Mouse (Mus musculus): Measurements from ENCODE around the gene Ugt1a1. TPM values are rescaled to one million over a fixed set of nuclear protein-coding genes. Genes with fewer than 3 reads are reported as not detected.
"Not testable (repeated sequence)": the region's sequence is repeated elsewhere in the genome, so short reads cannot be mapped to it uniquely, and the experiment has no call there.

The Ugt1a1 gene
- total RNA-seq, 4 experiments from 2014 or later, result not detected

DNA sequence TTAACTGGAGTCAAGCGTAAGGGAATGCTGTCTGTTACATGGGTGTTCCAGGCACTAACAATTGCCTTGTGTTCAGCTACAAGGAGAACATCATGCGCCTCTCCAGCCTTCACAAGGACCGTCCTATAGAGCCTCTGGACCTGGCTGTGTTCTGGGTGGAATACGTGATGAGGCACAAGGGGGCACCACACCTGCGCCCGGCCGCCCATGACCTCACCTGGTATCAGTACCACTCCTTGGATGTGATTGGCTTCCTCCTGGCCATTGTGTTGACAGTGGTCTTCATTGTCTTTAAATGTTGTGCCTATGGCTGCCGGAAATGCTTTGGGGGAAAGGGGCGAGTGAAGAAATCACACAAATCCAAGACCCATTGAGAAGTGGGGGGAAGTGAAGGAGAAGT, 6.3 kb downstream of the Ugt1a1 start:
- peak in 1 of 2 experiments; percentile 9 for DNase-seq (ENCODE audit: low spot score in 2 of 2)

DNA sequence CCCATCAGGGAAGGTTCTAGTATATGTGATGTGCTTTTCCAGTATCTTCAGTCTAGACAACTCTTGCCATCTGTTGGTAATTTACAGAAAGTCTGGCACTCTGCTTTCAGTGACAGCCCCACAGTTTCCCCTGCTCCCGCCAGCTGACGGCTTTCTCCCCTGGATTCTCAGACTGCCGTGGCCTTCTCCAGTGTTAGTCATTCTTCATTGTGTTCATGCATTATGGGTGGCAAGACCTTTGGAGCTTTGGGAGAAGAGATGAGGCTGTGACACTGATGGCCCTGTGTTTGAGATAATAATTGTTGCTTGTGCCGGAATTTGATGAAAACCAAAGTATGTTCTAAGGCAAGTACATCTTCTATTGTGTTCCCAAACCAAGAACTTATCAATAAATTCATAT, 6.8 kb downstream of the Ugt1a1 start:
- no peak for DNase-seq (ENCODE audit: low spot score in 2 of 2)

GRCm38 (mm10) chr1:88219054-88219453, 7.3 kb downstream of the Ugt1a1 start:
- no peak for DNase-seq (ENCODE audit: low spot score in 2 of 2)

DNA sequence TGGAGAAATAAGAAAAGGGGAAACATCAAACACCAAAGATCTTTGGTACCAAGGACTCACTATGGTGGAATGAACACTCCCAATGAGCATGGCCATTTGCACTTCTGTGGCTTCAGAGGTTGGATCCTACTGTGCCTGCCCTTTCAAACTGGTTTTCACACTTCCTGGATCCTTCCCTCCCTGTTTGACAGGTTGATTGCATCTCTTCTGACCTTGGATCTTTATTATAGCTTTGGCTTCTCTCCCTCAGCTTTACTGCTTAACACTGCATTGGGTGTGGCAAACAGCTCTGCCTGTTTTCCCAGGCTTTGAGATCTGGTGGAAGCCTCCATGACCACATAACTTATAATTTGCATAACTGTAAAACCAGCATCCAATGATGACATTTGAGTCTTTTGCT, 8.6 kb downstream of the Ugt1a1 start:
- DNase-seq (ENCODE audit: low spot score in 2 of 2), result no peak

DNA sequence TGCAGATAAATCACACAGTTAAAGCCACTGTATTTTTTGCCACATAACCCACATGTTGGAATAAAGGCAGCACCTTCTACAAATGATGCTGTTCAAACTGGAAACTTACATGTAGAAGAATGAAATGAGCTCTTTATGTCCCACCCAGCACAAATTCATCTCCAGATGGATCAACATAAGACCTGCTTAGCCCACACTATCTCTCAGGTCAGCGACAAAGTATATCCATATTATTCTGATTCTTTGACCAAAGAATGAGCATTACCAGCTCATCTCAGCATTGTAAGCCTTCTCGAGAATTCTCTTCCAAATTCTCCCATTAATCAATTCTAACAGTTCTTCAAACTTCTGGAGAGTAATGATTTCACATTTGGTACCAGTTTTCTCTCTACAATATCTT, 10.5 kb downstream of the Ugt1a1 start:
- no peak for DNase-seq (ENCODE audit: low spot score in 2 of 2)

DNA sequence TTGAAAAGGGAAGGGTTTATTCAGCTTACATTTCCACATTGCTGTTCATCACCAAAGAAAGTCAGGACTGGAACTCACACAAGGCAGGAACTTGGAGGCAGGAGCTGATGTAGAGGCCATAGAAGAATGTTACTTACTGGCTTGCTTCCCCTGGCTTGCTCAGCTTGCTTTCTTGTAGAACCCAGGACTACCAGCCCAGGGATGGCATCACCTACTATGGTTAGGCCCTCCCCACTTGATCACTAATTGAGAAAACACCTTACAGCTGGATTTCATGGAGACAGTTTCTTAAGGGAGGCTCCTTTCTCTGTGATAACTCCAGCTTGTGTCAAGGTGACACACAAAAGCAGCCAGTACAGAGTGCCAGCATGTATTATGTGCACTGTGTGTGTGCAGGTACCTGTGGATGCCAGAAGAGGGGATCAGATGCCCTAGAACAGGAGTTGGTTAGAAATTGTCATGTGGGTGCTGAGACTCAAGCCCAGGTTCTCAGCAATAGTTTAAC, 11.3 kb downstream of the Ugt1a1 start:
- not testable (repeated sequence) for DNase-seq (ENCODE audit: low spot score in 2 of 2)

DNA sequence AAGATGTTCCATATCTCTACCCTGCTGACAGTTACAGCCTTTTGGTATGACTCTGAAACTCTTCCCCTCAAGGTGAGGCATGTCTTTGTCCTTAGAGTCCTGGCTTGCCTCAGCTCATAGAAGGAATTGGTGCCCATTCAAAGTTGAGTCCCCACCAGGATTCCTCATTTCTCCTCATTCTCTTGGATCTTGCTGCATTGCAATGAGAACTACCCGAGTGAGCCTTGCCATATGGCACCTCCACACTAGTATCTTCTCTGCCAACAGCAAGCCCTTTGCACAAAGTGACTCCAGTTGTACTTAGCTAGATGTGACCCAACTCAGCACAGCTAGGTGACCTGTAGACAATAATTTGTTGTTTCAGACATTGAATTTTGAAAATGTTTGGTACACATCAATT, 11.8 kb downstream of the Ugt1a1 start:
- DNase-seq (ENCODE audit: low spot score in 2 of 2), result no peak

DNA sequence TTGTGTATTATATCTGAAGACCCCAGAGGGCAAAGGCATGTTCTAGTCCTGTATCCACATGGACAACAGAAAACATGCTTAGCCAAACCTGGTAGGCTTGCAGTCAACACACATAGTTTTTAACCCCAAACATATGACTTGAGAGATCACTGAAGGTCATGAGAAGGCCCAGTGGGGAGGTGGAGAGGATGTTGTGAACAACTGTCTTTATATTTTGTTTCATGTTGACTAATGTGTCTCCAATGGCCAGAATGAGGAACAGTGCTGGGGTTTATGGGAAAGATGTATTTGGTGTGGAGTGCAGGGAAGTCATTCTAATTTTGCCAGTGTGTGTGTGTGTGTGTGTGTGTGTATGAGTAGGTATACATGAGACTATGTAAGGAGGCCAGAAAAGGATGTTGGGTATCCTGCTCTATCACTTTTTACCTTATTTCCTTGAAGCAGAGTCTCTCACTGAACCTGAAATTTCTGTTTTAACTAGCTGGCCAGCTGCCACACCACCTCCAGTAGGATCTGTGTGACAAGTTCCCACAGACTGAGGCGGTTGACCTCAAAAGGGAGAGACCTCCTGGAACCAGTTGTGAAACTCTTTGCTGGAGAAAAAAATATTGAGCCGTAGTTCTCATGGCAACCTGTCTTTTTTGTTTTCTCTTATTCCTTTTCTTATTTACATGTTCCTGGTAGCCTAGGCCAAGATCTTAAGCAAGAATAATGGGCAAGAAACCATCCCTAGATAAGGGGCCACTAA, 12.4 kb downstream of the Ugt1a1 start:
- no peak for DNase-seq (ENCODE audit: low spot score in 2 of 2)

DNA sequence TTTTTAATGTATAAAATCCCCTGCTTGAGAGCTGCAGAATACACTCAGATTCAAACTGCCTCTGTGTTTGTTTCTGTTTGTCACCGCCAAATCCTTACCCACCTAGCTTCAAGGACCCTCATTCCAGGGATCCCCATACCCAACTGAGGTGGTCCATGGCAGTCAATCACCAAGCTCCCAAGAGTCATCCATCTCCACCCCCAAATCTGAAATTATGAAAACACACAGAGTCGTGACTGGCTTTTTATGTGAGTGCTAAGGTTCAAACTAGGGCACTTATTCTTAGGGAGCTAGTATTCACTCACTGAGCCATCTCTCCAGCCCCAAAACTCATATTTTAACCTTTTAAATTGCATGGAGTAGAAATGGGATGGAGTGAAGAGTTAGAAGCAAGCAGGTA, 13.5 kb downstream of the Ugt1a1 start:
- DNase-seq (ENCODE audit: low spot score in 2 of 2), result not testable (repeated sequence)

- DNase-seq (ENCODE audit: low spot score in 2 of 2), result no peak
Observed at GRCm38 (mm10) chr1:88225741-88226140, 14.0 kb downstream of the Ugt1a1 start.

GRCm38 (mm10) chr1:88226670-88227379, 15.1 kb downstream of the Ugt1a1 start, which contains the start of gene Mroh2a:
TSS of gene Mroh2a (plus strand) at chr1:88226986.
- DNase-seq (ENCODE audit: low spot score in 2 of 2), result no peak

DNA sequence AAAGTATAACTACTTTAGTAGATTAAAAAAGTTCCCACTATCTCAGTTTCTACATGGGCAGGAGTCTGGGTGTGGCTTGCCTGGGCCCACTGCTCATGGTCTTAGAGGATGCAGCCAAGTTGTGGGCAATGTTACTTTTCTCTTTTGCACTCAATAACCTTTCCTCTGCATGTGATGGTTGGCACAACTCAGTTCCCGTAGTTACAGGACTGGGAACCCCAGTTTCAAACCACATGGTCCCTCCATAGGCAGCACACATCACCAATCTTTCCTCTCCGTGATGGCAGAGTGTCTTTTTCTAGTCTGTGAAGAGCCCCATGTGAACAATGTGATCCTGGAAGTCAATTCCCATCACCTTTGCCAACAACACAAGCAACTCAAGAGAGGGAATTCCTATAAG, 15.7 kb downstream of the Ugt1a1 start:
- no peak for DNase-seq (ENCODE audit: low spot score in 2 of 2)

DNA sequence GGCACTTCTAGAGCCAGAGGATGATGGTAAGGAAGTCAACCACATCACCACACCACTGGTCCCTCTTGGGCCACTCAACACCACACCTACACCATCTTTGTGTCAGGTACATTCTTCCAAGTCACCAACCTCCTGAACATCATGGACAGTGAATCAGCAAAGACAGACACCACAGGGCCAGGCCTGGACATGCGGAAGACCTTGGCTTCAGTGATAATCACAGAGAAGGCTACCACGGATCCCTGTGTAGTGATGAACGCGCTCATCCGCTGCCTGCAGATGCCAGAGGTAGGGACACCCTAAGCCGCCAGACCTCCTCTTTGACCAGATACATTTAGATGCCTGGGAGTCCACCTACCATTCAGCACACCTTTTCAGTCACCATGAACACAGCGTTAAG, 16.4 kb downstream of the Ugt1a1 start:
- DNase-seq (ENCODE audit: low spot score in 2 of 2), result no peak

DNA sequence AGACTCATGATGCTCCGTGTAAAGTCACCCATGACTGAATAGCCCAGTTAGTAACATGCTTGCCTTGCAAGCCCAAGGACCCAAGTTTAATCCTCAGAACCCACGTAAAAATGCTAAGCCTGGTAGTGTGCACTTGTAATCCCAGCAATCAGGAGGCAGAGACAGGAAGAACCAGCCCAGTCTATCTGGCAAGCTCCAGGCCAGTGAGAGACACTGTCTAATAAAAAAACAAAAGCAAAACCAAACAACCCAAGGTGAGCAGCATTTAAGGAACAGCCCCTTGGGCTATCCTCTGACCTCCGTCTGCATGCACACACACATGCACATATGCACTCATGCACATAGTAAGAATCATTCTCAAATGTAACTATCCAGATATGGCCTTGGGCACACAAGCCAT, 17.8 kb downstream of the Ugt1a1 start:
- no peak for DNase-seq (ENCODE audit: low spot score in 2 of 2)

DNA sequence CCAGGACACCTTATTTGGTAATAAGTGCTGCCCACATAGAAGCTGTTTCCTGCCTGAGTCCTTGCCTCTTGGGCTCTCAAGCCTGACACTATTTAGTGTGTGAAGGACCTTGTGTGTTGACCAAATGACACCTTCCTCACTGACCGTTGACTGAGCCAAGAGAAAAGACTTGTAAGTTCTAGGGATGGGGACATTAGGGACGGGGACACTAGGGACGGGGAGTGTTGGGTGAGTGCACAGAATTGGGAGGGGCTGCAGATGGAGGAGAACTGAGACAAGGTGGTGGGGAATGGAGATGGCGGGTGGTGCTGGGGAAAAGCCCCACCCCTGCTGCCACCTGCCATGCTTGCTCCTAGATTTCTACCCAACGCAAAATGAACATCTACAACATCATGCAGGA, 18.2 kb downstream of the Ugt1a1 start:
- DNase-seq (ENCODE audit: low spot score in 2 of 2), result no peak

DNA sequence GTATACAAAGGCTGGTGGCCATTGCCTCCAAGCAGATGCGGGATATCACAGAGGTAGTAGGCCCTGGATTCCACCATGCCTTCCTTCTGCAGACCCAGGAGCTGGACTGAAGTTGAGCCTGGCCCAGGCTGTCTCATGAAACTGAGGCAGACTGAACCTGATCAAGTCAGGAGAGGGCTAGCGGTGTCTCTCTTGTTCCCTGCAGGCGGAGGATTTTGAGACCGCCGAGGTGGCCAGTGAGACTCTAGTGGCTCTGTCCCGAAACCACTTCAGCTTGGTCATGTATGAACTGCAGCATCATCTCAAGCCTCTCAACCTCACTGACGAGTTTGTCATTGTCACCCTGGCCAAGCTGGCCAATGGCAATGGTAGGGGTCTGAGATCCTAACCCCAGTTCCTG, 18.7 kb downstream of the Ugt1a1 start:
- no peak for DNase-seq (ENCODE audit: low spot score in 2 of 2)

- DNase-seq (ENCODE audit: low spot score in 2 of 2), result no peak
Observed at GRCm38 (mm10) chr1:88230981-88231802, 19.4 kb downstream of the Ugt1a1 start.

DNA sequence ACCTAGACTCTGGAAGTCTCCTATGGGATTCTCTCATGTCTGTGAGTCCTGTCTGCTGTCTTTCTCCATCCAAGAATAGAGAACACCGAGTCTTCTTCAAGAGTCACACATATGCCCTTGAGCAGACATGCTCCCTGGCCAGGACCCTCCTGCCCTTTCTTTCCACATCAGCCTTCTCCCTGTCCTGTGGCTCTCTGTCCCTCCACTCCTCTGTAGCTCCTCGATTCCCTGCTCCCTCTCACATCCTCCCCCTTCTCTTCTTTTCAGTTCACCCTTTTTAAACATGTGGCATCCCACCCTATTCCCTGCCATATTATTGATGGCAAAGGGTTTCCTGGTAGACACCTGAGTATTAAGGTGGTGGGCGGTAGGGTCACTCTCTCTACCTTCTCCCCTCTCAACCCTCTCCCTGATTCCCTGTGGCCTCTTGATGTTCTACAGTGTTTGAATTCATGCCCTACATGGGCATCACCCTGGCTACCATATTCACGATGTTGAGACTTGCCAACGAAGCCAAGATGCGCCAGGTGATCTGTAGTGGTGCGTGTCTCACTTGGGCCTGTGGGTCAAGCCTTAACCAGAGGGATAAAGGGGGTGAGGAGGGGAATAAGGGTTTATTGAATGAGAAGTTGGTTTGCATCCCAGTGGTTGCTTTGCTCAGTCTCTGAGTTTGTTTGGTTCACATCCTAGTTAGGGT, 20.2 kb downstream of the Ugt1a1 start:
- DNase-seq (ENCODE audit: low spot score in 2 of 2), result no peak

DNA sequence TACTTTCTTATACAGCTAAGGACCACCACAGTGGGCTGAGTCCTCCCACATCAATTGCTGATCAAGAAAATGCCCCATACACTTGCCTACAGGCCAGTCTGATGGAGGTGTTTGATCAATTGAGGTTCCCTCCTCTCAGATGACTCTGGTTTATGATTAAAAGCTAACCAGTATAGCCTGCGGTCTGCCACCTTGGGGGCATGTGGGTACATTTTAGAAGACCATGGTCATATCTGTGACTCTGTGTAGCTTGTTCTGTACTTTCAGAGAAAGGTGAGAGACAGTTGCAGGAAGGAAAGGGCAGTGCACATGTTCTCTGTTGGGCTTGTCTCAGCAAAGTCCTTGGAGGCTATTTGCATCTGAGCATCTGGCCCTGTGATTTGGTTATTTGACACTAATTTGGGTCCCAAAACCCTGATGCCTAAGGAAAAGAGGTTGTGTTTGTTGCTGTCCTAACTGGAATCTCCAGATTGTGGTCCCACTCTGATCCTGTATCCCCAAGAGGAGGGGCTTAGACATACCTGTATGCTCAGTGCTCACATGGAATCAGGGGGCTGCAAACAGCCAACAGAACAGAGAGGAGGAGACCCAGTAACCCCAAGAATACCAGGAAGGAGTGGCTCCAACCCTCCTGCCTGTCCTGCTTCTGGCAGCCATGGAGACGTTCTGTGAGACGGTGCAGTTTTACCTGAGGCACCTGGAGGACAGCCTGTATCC, 21.1 kb downstream of the Ugt1a1 start:
- DNase-seq (ENCODE audit: low spot score in 2 of 2), result no peak

DNA sequence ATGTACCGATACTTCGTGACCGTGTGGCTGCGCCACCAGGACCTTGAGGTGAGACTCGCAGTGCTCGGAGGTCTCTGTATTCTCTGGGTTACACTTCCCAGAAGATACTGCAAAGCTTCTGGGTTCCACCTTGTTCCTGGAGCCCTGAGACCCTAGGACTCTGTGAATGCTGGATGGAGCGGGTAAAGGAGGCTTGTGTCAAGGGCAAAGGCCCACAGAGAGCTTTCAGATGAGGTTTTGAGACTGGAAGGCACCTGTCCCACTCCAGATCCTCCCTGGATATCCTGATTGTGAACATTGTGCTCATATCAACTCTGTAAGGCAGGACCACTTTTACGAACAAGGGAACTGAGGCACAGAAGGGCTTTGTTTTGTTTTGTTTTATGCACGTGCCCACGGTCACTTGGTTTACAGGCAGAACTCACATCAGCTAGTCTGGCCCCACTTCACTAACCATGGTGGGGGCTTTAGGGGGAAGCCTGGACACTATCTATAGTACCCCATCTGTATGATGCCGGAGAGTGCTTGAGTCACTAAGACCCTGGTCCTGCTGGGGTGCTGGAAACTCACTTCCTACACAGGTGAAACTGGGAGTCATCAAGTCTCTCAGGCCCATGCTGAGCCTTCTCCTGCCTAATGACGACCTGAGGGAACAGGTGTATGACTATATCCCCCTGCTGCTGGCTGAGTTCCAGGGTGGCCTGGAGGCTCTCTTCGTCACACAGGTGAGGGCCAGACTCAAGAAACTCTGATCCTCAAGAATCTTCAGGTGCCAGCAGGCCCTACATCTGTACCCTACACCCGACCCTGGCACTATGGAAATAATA, 21.9 kb downstream of the Ugt1a1 start:
- no peak for DNase-seq (ENCODE audit: low spot score in 2 of 2)

Data from layer of hippocampus, adult 8-10 months (tissue).